Mouse (Mus musculus) limb, embryonic 12.5 days (tissue): ENCODE data around the gene Dnah14. TPM values are rescaled to one million over a fixed set of nuclear protein-coding genes. Genes with fewer than 3 reads are reported as not detected.

Experiments
- ATAC-seq: fragments of 200-750 bp; cut with Nextera tagmentation; 2 replicates; pipeline ENCODE4 v1.8.0; 2017; ENCODE audit warnings: low read depth, moderate TSS enrichment; ENCODE audit not compliant: insufficient number of reproducible peaks, insufficient read depth, low FRiP score, low TSS enrichment
- H3K27ac ChIP-seq: fragments of 300-500 bp; sonication (generic); 2 replicates; pipeline ENCODE4 v1.5.1; 2016; ENCODE audit warnings: mild to moderate bottlenecking, moderate library complexity
- H3K27me3 ChIP-seq: fragments of 300-500 bp; sonication (generic); 2 replicates; pipeline ENCODE4 v1.6.1; 2016; ENCODE audit warnings: mild to moderate bottlenecking, moderate library complexity
- H3K36me3 ChIP-seq: fragments of 300-500 bp; sonication (generic); 2 replicates; pipeline ENCODE4 v1.6.1; 2016; ENCODE audit warnings: mild to moderate bottlenecking, moderate library complexity
- H3K4me1 ChIP-seq: fragments of 300-500 bp; sonication (generic); replicated peaks from 2 replicates; pipeline ENCODE4 v1.6.1; 2016
- H3K4me2 ChIP-seq: fragments of 300-500 bp; sonication (generic); 2 replicates; pipeline ENCODE4 v1.6.1; 2016; ENCODE audit warnings: mild to moderate bottlenecking, moderate library complexity
- H3K4me3 ChIP-seq: fragments of 300-500 bp; sonication (generic); replicated peaks from 2 replicates; pipeline ENCODE4 v1.5.1; 2016; ENCODE audit warnings: mild to moderate bottlenecking
- H3K9ac ChIP-seq: fragments of 300-500 bp; sonication (generic); replicated peaks from 2 replicates; pipeline ENCODE4 v1.6.1; 2016; ENCODE audit warnings: mild to moderate bottlenecking, moderate library complexity
- H3K9me3 ChIP-seq: fragments of 300-500 bp; sonication (generic); 2 replicates; pipeline ENCODE4 v1.6.1; 2016; ENCODE audit warnings: mild to moderate bottlenecking, moderate library complexity
- WGBS: fragments of 180-500 bp; shearing (Covaris S2); methylation state at CpG from one replicate; pipeline ENCODE4 v1.1.7; 2016; 5-methylcytosine and 5-hydroxymethylcytosine counted together
- polyA plus RNA-seq: library from polyadenylated mRNA; unstranded; fragments of >200 nt; fragmentation: Nextera tagmentation; extraction: Ambion mirVana; gene quantifications from 2 replicates; pipeline ENCODE4 v1.2.1, GENCODE M21; 2016

Gene Dnah14
- polyA plus RNA-seq, 1 experiment from 2014 or later, result 1.2 TPM

- peaks cover 14% of the 10 kb centered on the region for H3K36me3 ChIP-seq
These were observed 265.0 kb downstream of the Dnah14 start for GRCm38 (mm10) chr1:181841396-181841795.

DNA sequence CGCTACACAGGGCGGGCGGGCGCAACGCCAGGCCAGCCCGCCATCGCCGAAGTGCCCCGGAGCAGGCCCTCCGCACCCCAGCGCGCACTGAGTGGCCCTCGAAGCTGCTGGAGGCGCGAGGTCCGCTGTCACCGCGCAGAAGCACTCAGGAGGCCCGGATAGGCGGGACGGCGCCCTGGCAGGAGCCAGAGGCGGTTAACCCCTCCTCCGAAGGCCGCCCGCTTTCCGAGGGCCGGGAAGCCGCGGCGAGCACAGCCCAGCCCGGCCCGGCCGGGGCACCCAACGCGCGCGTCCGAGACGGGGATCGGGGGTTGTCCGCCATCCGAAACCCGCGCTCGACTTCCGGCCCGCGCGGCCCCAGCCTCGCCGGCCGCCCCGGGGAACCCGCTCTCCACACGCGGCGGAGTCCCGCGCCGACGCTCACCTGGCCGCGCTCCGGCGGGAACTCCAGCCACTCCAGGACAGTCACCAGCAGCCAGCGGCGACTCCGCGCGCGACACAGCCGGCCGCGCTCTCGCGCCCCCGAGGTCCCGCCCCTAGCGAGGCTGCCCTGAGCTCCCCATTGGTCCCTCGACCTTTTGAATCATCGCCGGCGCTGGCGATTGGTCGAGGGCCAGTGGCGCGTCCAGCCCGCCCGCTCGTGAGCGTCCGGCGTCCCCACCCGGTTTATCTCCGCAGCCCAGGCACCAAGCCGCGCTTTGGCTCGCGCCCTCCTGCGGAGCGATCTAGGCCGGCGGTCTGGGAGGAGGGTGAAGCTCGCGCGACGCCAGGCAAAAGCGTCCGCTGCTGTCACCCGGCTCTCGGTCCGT is 265.7 kb downstream of the Dnah14 start:
- Histone ChIP-seq H3K27me3 (no peaks in the 10 kb centered on the region), H3K27ac (peak overlapping the region; percentile 96), H3K4me3 (peak overlapping the region; percentile 89), H3K4me2 (peak overlapping the region; percentile 80), H3K9ac (peak overlapping the region; percentile 89), H3K36me3 (peaks cover 8% of the 10 kb centered on the region), H3K9me3 (no peaks in the 10 kb centered on the region), H3K4me1 (peaks cover 31% of the 10 kb centered on the region)
- ATAC-seq, result peak; percentile 95
- whole genome bisulfite sequencing, result under 1% methylated on average over 88 of the region's 113 CpGs

More at GRCm38 (mm10) chr1:181841396-181841795, 265.0 kb downstream of the Dnah14 start:
- peak overlapping the region; percentile 89 for H3K4me3 ChIP-seq
- WGBS, result under 1% methylated on average over 16 of the region's 16 CpGs
- H3K4me2 ChIP-seq, result peak overlapping the region; percentile 80
- H3K27ac ChIP-seq, result peak overlapping the region; percentile 96
- no peaks in the 10 kb centered on the region for H3K9me3 ChIP-seq
- H3K27me3 ChIP-seq, result no peaks in the 10 kb centered on the region
- no peak for ATAC-seq
- peaks cover 31% of the 10 kb centered on the region for H3K4me1 ChIP-seq
- H3K9ac ChIP-seq, result peak overlapping the region; percentile 89

- Histone ChIP-seq H3K4me3 (peak within 1 kb of the TSS; percentile 89), H3K27ac (peak within 1 kb of the TSS; percentile 96), H3K9me3 (no peaks in the 10 kb centered on the region), H3K36me3 (peaks cover 5% of the 10 kb centered on the region), H3K9ac (peak within 1 kb of the TSS; percentile 89), H3K4me2 (peak within 1 kb of the TSS; percentile 80), H3K27me3 (no peaks in the 10 kb centered on the region), H3K4me1 (peaks cover 31% of the 10 kb centered on the region)
- under 1% methylated on average over 14 of the region's 14 CpGs for WGBS
- no peak for ATAC-seq
These were observed 266.4 kb downstream of the Dnah14 start, which contains the start of gene Lbr for GRCm38 (mm10) chr1:181842781-181843180. TSS of gene Lbr (minus strand) at chr1:181843046.

- H3K4me2 ChIP-seq, result no peak overlapping the region
- H3K36me3 ChIP-seq, result no peaks in the 10 kb centered on the region
- H3K4me3 ChIP-seq, result no peak overlapping the region
- no peak overlapping the region for H3K9ac ChIP-seq
- H3K27me3 ChIP-seq, result no peaks in the 10 kb centered on the region
- H3K27ac ChIP-seq, result no peak overlapping the region
- ATAC-seq, result no peak
- H3K4me1 ChIP-seq, result peaks cover 22% of the 10 kb centered on the region
- 78% methylated on average over 15 of the region's 15 CpGs for WGBS
- H3K9me3 ChIP-seq, result no peaks in the 10 kb centered on the region
These were observed 268.7 kb downstream of the Dnah14 start for GRCm38 (mm10) chr1:181844874-181845547.

DNA sequence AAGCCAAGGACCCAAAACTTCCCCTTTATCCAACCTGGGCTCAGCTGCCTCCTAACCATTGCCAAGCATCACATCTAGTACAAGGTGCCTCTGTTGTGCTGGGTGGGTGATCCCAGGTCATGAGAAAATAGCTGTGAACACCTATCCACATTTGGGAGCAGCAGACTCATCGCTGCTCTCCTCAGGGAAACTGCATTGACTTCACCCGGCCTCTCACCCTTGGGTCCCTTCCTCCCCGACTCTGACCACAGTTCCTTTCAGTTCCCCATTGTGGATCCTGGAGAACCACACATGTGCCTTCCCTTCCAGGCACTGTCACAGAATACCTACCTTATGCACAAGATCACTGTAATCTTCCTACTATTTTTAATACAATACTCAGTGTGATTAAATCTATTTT is 269.4 kb downstream of the Dnah14 start:
- WGBS, result 88% methylated on average over 3 of the region's 3 CpGs
- peaks cover 16% of the 10 kb centered on the region for H3K4me1 ChIP-seq
- no peak overlapping the region for H3K27ac ChIP-seq
- H3K9me3 ChIP-seq, result no peaks in the 10 kb centered on the region
- H3K9ac ChIP-seq, result no peak overlapping the region
- ATAC-seq, result no peak
- H3K4me2 ChIP-seq, result no peak overlapping the region
- no peak overlapping the region for H3K4me3 ChIP-seq
- H3K27me3 ChIP-seq, result no peaks in the 10 kb centered on the region
- H3K36me3 ChIP-seq, result no peaks in the 10 kb centered on the region

DNA sequence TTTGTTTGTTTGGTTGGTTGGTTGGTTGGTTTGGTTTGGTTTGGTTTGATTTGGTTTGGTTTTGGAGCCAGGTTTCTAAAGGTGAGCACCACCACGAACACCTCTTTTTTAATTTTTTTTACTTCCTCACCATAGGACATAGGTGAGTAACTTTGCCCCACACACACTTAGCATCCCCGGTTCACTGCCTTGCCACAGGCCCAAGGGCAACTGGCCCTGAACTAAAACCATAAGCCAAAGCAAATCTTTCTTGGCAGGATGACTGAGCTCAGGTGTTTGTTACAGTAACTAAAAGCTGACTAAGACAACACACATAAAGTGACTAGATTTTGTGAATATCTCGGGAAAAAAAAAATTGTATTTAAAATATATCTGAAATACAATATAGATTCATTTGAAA is 271.0 kb downstream of the Dnah14 start:
- Histone ChIP-seq H3K27me3 (no peaks in the 10 kb centered on the region), H3K9me3 (no peaks in the 10 kb centered on the region), H3K4me1 (peaks cover 10% of the 10 kb centered on the region), H3K4me3 (no peak overlapping the region), H3K27ac (no peak overlapping the region), H3K4me2 (no peak overlapping the region), H3K36me3 (no peaks in the 10 kb centered on the region), H3K9ac (no peak overlapping the region)
- no peak for ATAC-seq
- WGBS, result 87% methylated on average over 3 of the region's 3 CpGs

- H3K4me1 ChIP-seq, result peaks cover 11% of the 10 kb centered on the region
- ATAC-seq, result no peak
These were observed 271.9 kb downstream of the Dnah14 start for GRCm38 (mm10) chr1:181848210-181848609.

GRCm38 (mm10) chr1:181850441-181850840 is 274.1 kb downstream of the Dnah14 start:
- H3K4me1 ChIP-seq, result peaks cover 12% of the 10 kb centered on the region
- WGBS, result 43% methylated on average over 4 of the region's 4 CpGs
- no peaks in the 10 kb centered on the region for H3K36me3 ChIP-seq
- H3K4me2 ChIP-seq, result no peak overlapping the region
- H3K9me3 ChIP-seq, result no peaks in the 10 kb centered on the region
- no peak overlapping the region for H3K4me3 ChIP-seq
- H3K27ac ChIP-seq, result no peak overlapping the region; the same call in 1 of the 2 replicates
- peaks cover 7% of the 10 kb centered on the region; the same call in 1 of the 2 replicates for H3K27me3 ChIP-seq
- no peak for ATAC-seq
- H3K9ac ChIP-seq, result no peak overlapping the region

More at GRCm38 (mm10) chr1:181848210-181848609, 271.9 kb downstream of the Dnah14 start:
- no peaks in the 10 kb centered on the region for H3K9me3 ChIP-seq
- no peak overlapping the region for H3K4me2 ChIP-seq
- H3K4me3 ChIP-seq, result no peak overlapping the region
- 76% methylated on average over 1 of the region's 1 CpGs for WGBS
- no peaks in the 10 kb centered on the region for H3K36me3 ChIP-seq
- 0 out of 2 replicates have a peak overlapping the region, but pooled peaks have one; percentile 41 for H3K27ac ChIP-seq
- H3K9ac ChIP-seq, result no peak overlapping the region
- peaks cover 3% of the 10 kb centered on the region; the same call in 1 of the 2 replicates for H3K27me3 ChIP-seq

DNA sequence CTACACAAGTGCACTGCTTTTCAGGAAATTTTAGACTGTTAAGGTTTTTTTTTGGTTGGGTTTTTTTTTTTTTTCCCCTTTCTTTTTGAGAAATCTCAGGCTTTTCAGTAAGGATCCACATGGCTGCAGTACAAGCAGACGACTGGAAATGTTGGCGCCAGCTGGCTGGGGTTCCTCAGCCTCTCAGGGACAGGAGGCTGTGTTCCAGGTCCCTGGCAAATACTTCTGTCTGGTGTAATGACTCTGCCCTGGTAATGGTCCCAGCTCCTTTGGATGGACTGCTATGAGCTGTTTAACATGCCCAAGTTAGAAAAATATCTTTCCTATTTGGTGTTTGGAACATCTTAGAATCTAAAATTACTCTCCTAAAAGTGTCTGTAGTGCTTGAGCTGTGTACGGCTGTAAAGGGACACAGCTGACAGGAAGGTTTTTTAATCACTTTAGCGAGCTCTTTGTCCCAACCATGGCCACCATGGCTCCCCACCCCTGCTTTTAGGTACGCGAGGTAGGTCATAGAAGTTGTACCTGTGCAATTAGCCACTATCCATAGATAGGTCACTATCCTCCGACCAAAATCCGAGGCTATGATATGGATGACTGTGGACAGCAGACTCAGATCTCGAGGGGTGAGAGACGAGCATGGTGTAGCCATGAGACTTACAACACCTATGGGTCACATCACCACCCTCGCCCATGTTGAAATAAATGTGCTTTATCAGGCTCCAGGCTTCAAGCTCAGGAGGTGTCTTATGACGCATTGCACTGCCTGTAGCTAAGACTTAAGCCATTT is 275.4 kb downstream of the Dnah14 start:
- no peak overlapping the region for H3K4me2 ChIP-seq
- H3K4me3 ChIP-seq, result no peak overlapping the region
- no peaks in the 10 kb centered on the region for H3K9me3 ChIP-seq
- H3K27me3 ChIP-seq, result peaks cover 7% of the 10 kb centered on the region; the same call in 1 of the 2 replicates
- H3K4me1 ChIP-seq, result peaks cover 12% of the 10 kb centered on the region
- H3K9ac ChIP-seq, result no peak overlapping the region
- no peaks in the 10 kb centered on the region for H3K36me3 ChIP-seq
- H3K27ac ChIP-seq, result no peak overlapping the region
- ATAC-seq, result no peak
- 85% methylated on average over 12 of the region's 12 CpGs for WGBS

DNA sequence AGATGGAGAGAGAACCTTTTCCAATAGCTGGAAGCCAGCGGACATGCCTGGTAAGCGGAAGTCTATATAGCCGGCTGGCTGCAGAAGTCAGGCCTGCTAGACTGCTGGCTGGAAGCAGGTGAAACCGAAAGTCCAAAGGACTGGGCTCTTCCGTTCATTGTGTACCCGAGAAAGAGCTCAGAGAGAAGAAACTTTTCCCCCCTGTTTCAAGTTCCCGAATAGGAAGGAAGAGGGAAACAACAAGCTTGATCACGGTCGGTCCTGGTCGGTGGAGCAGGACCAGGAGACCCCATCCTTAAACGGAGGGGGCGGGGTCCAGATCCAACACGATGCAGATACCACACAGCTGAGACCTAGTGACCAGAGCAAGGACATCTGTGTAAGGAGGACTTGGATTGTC is 276.1 kb downstream of the Dnah14 start:
- Histone ChIP-seq H3K9me3 (no peaks in the 10 kb centered on the region), H3K4me2 (peak overlapping the region; percentile 48), H3K9ac (no peak overlapping the region), H3K36me3 (no peaks in the 10 kb centered on the region), H3K4me3 (no peak overlapping the region), H3K27ac (no peak overlapping the region), H3K27me3 (peaks cover 7% of the 10 kb centered on the region; the same call in 1 of the 2 replicates), H3K4me1 (peaks cover 12% of the 10 kb centered on the region)
- WGBS, result 50% methylated on average over 13 of the region's 13 CpGs
- ATAC-seq, result no peak
